Comparison of ENCODE assay signal across 9 mouse cellular contexts in the genomic region with DNA sequence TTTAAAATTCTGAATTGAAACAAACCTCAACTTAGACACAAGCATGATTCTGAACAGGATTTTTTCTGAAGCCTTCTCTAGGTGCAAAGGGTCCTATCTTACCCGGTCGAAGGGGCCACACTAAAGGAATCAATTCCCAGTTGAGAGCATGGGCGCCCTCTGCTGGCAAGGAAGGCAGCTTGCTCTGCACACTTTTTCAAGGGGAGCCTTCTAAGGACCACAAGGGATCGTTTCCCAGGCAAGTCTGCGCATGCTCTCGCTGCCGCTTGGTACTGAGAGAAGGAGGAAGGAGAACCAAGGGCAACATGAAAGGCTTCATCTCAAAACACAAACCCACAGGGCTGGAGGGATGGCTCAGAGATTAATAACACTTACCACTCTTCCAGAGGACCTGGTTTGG. TPM values are rescaled to one million over a fixed set of nuclear protein-coding genes. Genes with fewer than 3 reads are reported as not detected.
DNase-seq lines count a peak whose midpoint lies in the region; ATAC-seq and TF ChIP-seq lines count a peak whose summit lies in the region.
"Had no signal": no experiment of that assay in that cellular context is flagged by ENCODE, and none has a peak within 500 bp of the region (broad histone marks: within the 10 kb centered on the region; RNA-seq: fewer than 3 reads in every experiment).

No protein-coding gene starts in this region.

- peak; percentile 74 for TF ChIP-seq CTCF in left cerebral cortex, adult 2 months (IDR thresholded peaks at IDR 0.05)

- no peak overlapping the region for H3K4me3 ChIP-seq in forebrain, embryonic 13.5 days
- H3K4me3 ChIP-seq in left cerebral cortex, adult 2 months: no peak overlapping the region
- no peak overlapping the region for H3K4me3 ChIP-seq in midbrain, embryonic 13.5 days (replicated peaks)
- H3K4me3 ChIP-seq: erythroblast, embryonic 14.5 days had no signal

- H3K9ac ChIP-seq in forebrain, embryonic 13.5 days: no peak overlapping the region
- H3K9ac ChIP-seq in midbrain, embryonic 13.5 days (replicated peaks): no peak overlapping the region

- 18% methylated on average over 7 of the region's 7 CpGs for WGBS in forebrain, embryonic 13.5 days
- WGBS in midbrain, embryonic 13.5 days: 9% methylated on average over 7 of the region's 7 CpGs

- DNase-seq in ovary, postnatal 36 days (ENCODE audit: low spot score): peak; percentile 62
- no peak for DNase-seq in ovary, postnatal 10 days (ENCODE audit: low spot score)
- peak; percentile 69 for DNase-seq in brain, embryonic 18.5 days (ENCODE audit: low read depth, low spot score)
- DNase-seq in induced T-regulatory cell, adult 2 months (ENCODE audit: low read depth): peak; percentile 59
- peak; percentile 60 to 64 for DNase-seq in left cerebral cortex, adult 2 months (ENCODE audit: extremely low spot score in 1 of 2, low spot score in 2 of 2)
- peak; percentile 31 for DNase-seq in thymus, postnatal 25 days

- no peaks in the 10 kb centered on the region for H3K9me3 ChIP-seq in forebrain, embryonic 13.5 days (replicated peaks)
- no peaks in the 10 kb centered on the region for H3K9me3 ChIP-seq in midbrain, embryonic 13.5 days

- peaks cover 19% of the 10 kb centered on the region for H3K36me3 ChIP-seq in forebrain, embryonic 13.5 days (ENCODE audit: poor library complexity, severe bottlenecking)
- H3K36me3 ChIP-seq in midbrain, embryonic 13.5 days: peaks cover 19% of the 10 kb centered on the region

- no peak overlapping the region for H3K27ac ChIP-seq in forebrain, embryonic 13.5 days
- H3K27ac ChIP-seq in left cerebral cortex, adult 2 months: no peak overlapping the region
- no peak overlapping the region for H3K27ac ChIP-seq in midbrain, embryonic 13.5 days

- no peak overlapping the region for H3K4me2 ChIP-seq in forebrain, embryonic 13.5 days
- H3K4me2 ChIP-seq in midbrain, embryonic 13.5 days (replicated peaks): no peak overlapping the region

- intact Hi-C loops in left cerebral cortex, adult 2 months (cut with DNase I): loop anchor here (1.0 to 5.0 kb wide), 2 partner anchors 113 to 174 kb away; no protein-coding TSS in a partner anchor

- ATAC-seq in forebrain, embryonic 13.5 days: 0 out of 2 replicates have a peak, but pooled peaks have one; percentile 48
- ATAC-seq in midbrain, embryonic 13.5 days: peak; percentile 68

- H3K27me3 ChIP-seq in forebrain, embryonic 13.5 days: no peaks in the 10 kb centered on the region
- no peaks in the 10 kb centered on the region for H3K27me3 ChIP-seq in midbrain, embryonic 13.5 days

- no peaks in the 10 kb centered on the region for H3K4me1 ChIP-seq in forebrain, embryonic 13.5 days
- no peaks in the 10 kb centered on the region for H3K4me1 ChIP-seq in midbrain, embryonic 13.5 days (replicated peaks)

RNA-seq across cellular contexts. Expression of a gene that starts 8.9 kb away (rescaled TPM):
- polyA plus RNA-seq in forebrain, embryonic 13.5 days (2015; fragmentation: Nextera tagmentation; extraction: Ambion mirVana): not detected in 2 replicates
- total RNA-seq in left cerebral cortex, adult 2 months (2021): not detected
- 0.12 TPM in 1 of 2 replicates, not detected in the other for polyA plus RNA-seq in midbrain, embryonic 13.5 days (2015; fragmentation: Nextera tagmentation; extraction: Ambion mirVana)
- polyA plus RNA-seq: erythroblast, embryonic 14.5 days had no signal

RNA-seq across cellular contexts. Expression of a gene that starts 48.7 kb away (rescaled TPM):
- polyA plus RNA-seq in forebrain, embryonic 13.5 days (2015; fragmentation: Nextera tagmentation; extraction: Ambion mirVana): 0.21 and 0.29 TPM in 2 replicates
- total RNA-seq in left cerebral cortex, adult 2 months (2021): under 1 TPM; 0.40 to 0.45 TPM
- polyA plus RNA-seq in midbrain, embryonic 13.5 days (2015; fragmentation: Nextera tagmentation; extraction: Ambion mirVana): 0.53 and 0.77 TPM in 2 replicates
- polyA plus RNA-seq: erythroblast, embryonic 14.5 days had no signal
